Mouse (Mus musculus) megakaryocyte-erythroid progenitor cell, adult 5-6 weeks (primary cell): ENCODE results near the gene Zfp706. TPM values are rescaled to one million over a fixed set of nuclear protein-coding genes. Genes with fewer than 3 reads are reported as not detected.

Source experiments
- ATAC-seq: replicated peaks from 2 replicates; pipeline ENCODE4 v1.8.0; 2016; ENCODE audit warnings: mild to moderate bottlenecking, inconsistent platforms; ENCODE audit not compliant: severe bottlenecking, poor library complexity, low FRiP score, low TSS enrichment
- total RNA-seq, 2 experiments: library from RNA; stranded (forward) in 1 of 2; stranded (reverse) in 1 of 2; fragments of 200-1000, 215-1000 nt in 1 of 2; fragments of >200 nt in 1 of 2; fragmentation: Nextera tagmentation in 1 of 2; gene quantifications; 2 replicates each; pipeline ENCODE4 v1.2.3; 2014 to 2017

Gene Zfp706
- total RNA-seq, 2 experiments from 2014 or later: 38.9 to 69.0 TPM

GRCm38 (mm10) chr15:36960010-36960875 lies 47.3 kb downstream of the Zfp706 start:
- ATAC-seq: peak; percentile 97

DNA sequence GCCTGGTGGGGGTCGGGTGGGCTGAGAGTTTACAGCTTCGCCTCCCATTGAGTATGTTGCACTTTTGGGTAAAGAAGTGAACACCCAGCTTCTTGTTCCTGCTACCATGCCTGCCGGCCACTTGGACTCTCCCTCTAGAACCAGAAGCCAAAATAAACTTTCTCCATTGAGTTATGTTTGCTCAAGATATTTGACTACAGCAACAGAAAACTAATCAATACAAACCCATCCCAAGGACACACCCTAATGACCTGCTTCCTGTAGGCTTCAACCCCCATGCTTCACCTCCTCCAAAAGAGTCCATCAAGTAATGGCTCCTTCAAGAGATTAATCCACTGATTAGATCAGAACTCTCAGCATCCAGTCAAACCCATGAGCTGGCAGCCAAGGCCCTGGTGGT lies 51.4 kb downstream of the Zfp706 start:
- ATAC-seq: no peak

GRCm38 (mm10) chr15:36950258-36950657 lies 57.3 kb downstream of the Zfp706 start:
- ATAC-seq: no peak

GRCm38 (mm10) chr15:36948866-36949546 lies 58.6 kb downstream of the Zfp706 start:
- no peak for ATAC-seq
